23 mouse cellular contexts compared by ENCODE assay signal in the genomic region with DNA sequence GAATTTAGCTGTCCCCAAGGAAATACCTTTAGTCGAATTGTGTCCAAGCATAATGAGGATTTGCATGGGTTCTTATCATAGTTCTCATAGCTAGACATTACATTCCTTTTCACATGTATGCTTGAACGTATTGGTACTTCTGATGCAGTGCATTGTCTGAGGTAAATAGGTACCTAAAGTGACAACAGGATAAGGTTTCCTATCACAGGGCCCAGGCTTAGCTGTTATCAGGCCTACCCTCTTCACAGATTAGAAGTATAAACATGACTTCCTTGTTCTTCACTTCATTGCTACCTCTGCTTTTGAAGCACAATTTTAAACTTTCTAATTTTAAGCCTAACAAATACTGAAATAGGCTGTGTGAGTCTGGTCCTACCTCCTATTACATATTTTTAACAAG. TPM values are rescaled to one million over a fixed set of nuclear protein-coding genes. Genes with fewer than 3 reads are reported as not detected.
A peak's percentile ranks its signal among the peaks of the same experiment; 100 is the strongest.
DNase-seq lines count a peak whose midpoint lies in the region; ATAC-seq and TF ChIP-seq lines count a peak whose summit lies in the region.
"Had no signal": no experiment of that assay in that cellular context is flagged by ENCODE, and none has a peak within 500 bp of the region (broad histone marks: within the 10 kb centered on the region; RNA-seq: fewer than 3 reads in every experiment).

No protein-coding gene starts in this region.

- ATAC-seq in liver, embryonic 11.5 days (replicated peaks; ENCODE audit: low FRiP score): peak; percentile 54; the same call in 1 of the 2 replicates
- ATAC-seq in liver, postnatal 0 days: no peak
- peak; percentile 22; the same call in 1 of the 2 replicates for ATAC-seq in G1E (ENCODE audit: extremely low read depth, insufficient number of reproducible peaks, low FRiP score, poor library complexity, severe bottlenecking)
- peak; percentile 51; the same call in 1 of the 2 replicates for ATAC-seq in megakaryocyte-erythroid progenitor cell, adult 5-6 weeks (replicated peaks; ENCODE audit: low FRiP score, low TSS enrichment, poor library complexity, severe bottlenecking)
- ATAC-seq: activated CD4-positive, CD25-positive, alpha-beta regulatory T cell, adult 4 months; CD4-positive, CD25-positive, alpha-beta regulatory T cell, adult 4 months; forebrain, embryonic 13.5 days; forebrain, embryonic 15.5 days; forebrain, postnatal 0 days; Patski had no signal

- no peaks in the 10 kb centered on the region for H3K4me1 ChIP-seq in liver, embryonic 11.5 days (replicated peaks; ENCODE audit: control insufficient read depth, insufficient read depth, low read length)
- no peaks in the 10 kb centered on the region for H3K4me1 ChIP-seq in liver, postnatal 0 days (ENCODE audit: insufficient read depth)
- H3K4me1 ChIP-seq in G1E (ENCODE audit: insufficient read depth, low read depth, low read length): peaks cover 9% of the 10 kb centered on the region
- H3K4me1 ChIP-seq: embryonic facial prominence, embryonic 10.5 days; embryonic facial prominence, embryonic 12.5 days; forebrain, embryonic 13.5 days; forebrain, embryonic 15.5 days had no signal

- H3K27ac ChIP-seq in liver, embryonic 11.5 days (ENCODE audit: low read depth, low read length): no peak overlapping the region
- H3K27ac ChIP-seq in liver, postnatal 0 days (ENCODE audit: low read depth): no peak overlapping the region
- H3K27ac ChIP-seq: embryonic facial prominence, embryonic 10.5 days; embryonic facial prominence, embryonic 12.5 days; forebrain, embryonic 13.5 days; forebrain, embryonic 15.5 days had no signal

- H3K27me3 ChIP-seq in liver, embryonic 11.5 days (replicated peaks; ENCODE audit: control insufficient read depth, insufficient read depth, low read length): no peaks in the 10 kb centered on the region
- H3K27me3 ChIP-seq in liver, postnatal 0 days (ENCODE audit: insufficient read depth, low read length): no peaks in the 10 kb centered on the region
- no peaks in the 10 kb centered on the region for H3K27me3 ChIP-seq in G1E (ENCODE audit: insufficient read depth, low read length)
- H3K27me3 ChIP-seq: CH12.LX; embryonic facial prominence, embryonic 12.5 days; forebrain, embryonic 13.5 days; forebrain, embryonic 15.5 days; Patski had no signal

- no peaks in the 10 kb centered on the region for H3K9me3 ChIP-seq in liver, embryonic 11.5 days (ENCODE audit: control insufficient read depth, low read length)
- no peaks in the 10 kb centered on the region for H3K9me3 ChIP-seq in liver, postnatal 0 days (ENCODE audit: low read length)
- H3K9me3 ChIP-seq in G1E (replicated peaks): no peaks in the 10 kb centered on the region
- H3K9me3 ChIP-seq: embryonic facial prominence, embryonic 10.5 days; embryonic facial prominence, embryonic 12.5 days; forebrain, embryonic 13.5 days; forebrain, embryonic 15.5 days had no signal

- TF ChIP-seq CTCF in liver, postnatal 0 days (IDR thresholded peaks at IDR 0.05; ENCODE audit: low read depth): no peak
- TF ChIP-seq CTCF in G1E (IDR thresholded peaks at IDR 0.05; ENCODE audit: low read depth, low read length): no peak

- no peak for TF ChIP-seq EP300 in liver, postnatal 0 days (IDR thresholded peaks at IDR 0.05; ENCODE audit: low read depth)

- H3K4me2 ChIP-seq in liver, embryonic 11.5 days: no peak overlapping the region
- no peak overlapping the region for H3K4me2 ChIP-seq in liver, postnatal 0 days (ENCODE audit: low read depth, low read length)
- H3K4me2 ChIP-seq: embryonic facial prominence, embryonic 12.5 days; forebrain, embryonic 13.5 days; forebrain, embryonic 15.5 days had no signal

- WGBS in liver, embryonic 11.5 days: 61% methylated on average over 2 of the region's 2 CpGs
- WGBS in liver, postnatal 0 days (ENCODE audit: insufficient replicate concordance): 54% methylated on average over 2 of the region's 2 CpGs

- DNase-seq in liver, embryonic 11.5 days (ENCODE audit: low spot score): no peak
- no peak for DNase-seq in liver, postnatal 0 days
- DNase-seq in G1E (ENCODE audit: low spot score): no peak
- DNase-seq in gastrocnemius, postnatal 10 days: no peak
- DNase-seq: adrenal gland, adult 8-10 months; adrenal gland, postnatal 14 days; adrenal gland, postnatal 36 days; B cell, adult 2 months; cerebellum, adult 11-12 months; cerebellum, adult 2 months; cerebellum, adult 9-10 months; cerebellum, postnatal 10 days; cerebellum, postnatal 25 days; forebrain, postnatal 0 days had no signal

- H3K9ac ChIP-seq in liver, embryonic 11.5 days (ENCODE audit: low read depth, low read length): no peak overlapping the region
- no peak overlapping the region for H3K9ac ChIP-seq in liver, postnatal 0 days (replicated peaks)
- H3K9ac ChIP-seq: embryonic facial prominence, embryonic 12.5 days; forebrain, embryonic 13.5 days; forebrain, embryonic 15.5 days; forebrain, postnatal 0 days had no signal

- peaks cover 3% of the 10 kb centered on the region; the same call in 1 of the 2 replicates for H3K36me3 ChIP-seq in liver, embryonic 11.5 days (ENCODE audit: control insufficient read depth, insufficient read depth, low read length)
- H3K36me3 ChIP-seq in liver, postnatal 0 days (replicated peaks; ENCODE audit: insufficient read depth, low read length): peaks cover 30% of the 10 kb centered on the region; the same call in 1 of the 2 replicates
- H3K36me3 ChIP-seq in G1E (replicated peaks): peaks cover 75% of the 10 kb centered on the region
- H3K36me3 ChIP-seq: forebrain, embryonic 15.5 days had no signal

- no peak overlapping the region for H3K4me3 ChIP-seq in liver, embryonic 11.5 days (ENCODE audit: low read depth, low read length)
- no peak overlapping the region for H3K4me3 ChIP-seq in liver, postnatal 0 days (ENCODE audit: low read depth, low read length)
- no peak overlapping the region for H3K4me3 ChIP-seq in G1E (ENCODE audit: low read depth, low read length)
- H3K4me3 ChIP-seq: embryonic facial prominence, embryonic 10.5 days; embryonic facial prominence, embryonic 12.5 days; forebrain, embryonic 13.5 days; forebrain, embryonic 15.5 days had no signal

RNA-seq across cellular contexts. Expression of gene Lyrm1, which starts 50.1 kb away (rescaled TPM):
- polyA plus RNA-seq in liver, embryonic 11.5 days (2014; fragmentation: Nextera tagmentation; extraction: Ambion mirVana): 4.6 and 6.5 TPM in 2 replicates
- polyA plus RNA-seq in liver, postnatal 0 days (2015; fragmentation: Nextera tagmentation; extraction: Ambion mirVana): 4.5 TPM in 2 replicates
- total RNA-seq in G1E (2014; fragmentation: Nextera tagmentation) (2.4 and 2.5 TPM in 2 replicates), G1E (2017) (5.7 and 6.0 TPM in 2 replicates)
- 0.91 and 1.2 TPM in 2 replicates for polyA plus RNA-seq in G1E (2012)
- total RNA-seq in megakaryocyte-erythroid progenitor cell, adult 5-6 weeks (2014; fragmentation: Nextera tagmentation): 3.0 and 5.2 TPM in 2 replicates
- 1.8 TPM in 1 of 2 replicates, not detected in the other for total RNA-seq in megakaryocyte-erythroid progenitor cell, adult 5-6 weeks (2017)
- 1 to 10 TPM; 9.2 to 9.9 TPM for total RNA-seq in gastrocnemius, postnatal 10 days (2021)

RNA-seq across cellular contexts. Expression of gene Dcun1d3, which starts 50.6 kb away (rescaled TPM):
- polyA plus RNA-seq in liver, embryonic 11.5 days (2014; fragmentation: Nextera tagmentation; extraction: Ambion mirVana): 3.1 and 3.4 TPM in 2 replicates
- polyA plus RNA-seq in liver, postnatal 0 days (2015; fragmentation: Nextera tagmentation; extraction: Ambion mirVana): 3.4 and 3.8 TPM in 2 replicates
- 8.9 and 9.4 TPM in 2 replicates for total RNA-seq in G1E (2014; fragmentation: Nextera tagmentation)
- 10.2 and 10.8 TPM in 2 replicates for total RNA-seq in G1E (2017)
- 4.4 and 8.9 TPM in 2 replicates for polyA plus RNA-seq in G1E (2012)
- 0.94 and 2.5 TPM in 2 replicates for total RNA-seq in megakaryocyte-erythroid progenitor cell, adult 5-6 weeks (2014; fragmentation: Nextera tagmentation)
- 2.2 and 4.7 TPM in 2 replicates for total RNA-seq in megakaryocyte-erythroid progenitor cell, adult 5-6 weeks (2017)
- 10 to 100 TPM; 12.0 to 14.6 TPM for total RNA-seq in gastrocnemius, postnatal 10 days (2021)

RNA-seq across cellular contexts. Expression of gene Eri2, which starts 51.7 kb away (rescaled TPM):
- 22.6 and 24.5 TPM in 2 replicates for polyA plus RNA-seq in liver, embryonic 11.5 days (2014; fragmentation: Nextera tagmentation; extraction: Ambion mirVana)
- 5.2 and 6.5 TPM in 2 replicates for polyA plus RNA-seq in liver, postnatal 0 days (2015; fragmentation: Nextera tagmentation; extraction: Ambion mirVana)
- total RNA-seq in G1E (2014; fragmentation: Nextera tagmentation): 49.1 and 65.5 TPM in 2 replicates
- total RNA-seq in G1E (2017): 32.4 and 37.4 TPM in 2 replicates
- 1.2 and 1.7 TPM in 2 replicates for polyA plus RNA-seq in G1E (2012)
- 23.0 and 32.7 TPM in 2 replicates for total RNA-seq in megakaryocyte-erythroid progenitor cell, adult 5-6 weeks (2014; fragmentation: Nextera tagmentation)
- 19.5 and 20.3 TPM in 2 replicates for total RNA-seq in megakaryocyte-erythroid progenitor cell, adult 5-6 weeks (2017)
- total RNA-seq in gastrocnemius, postnatal 10 days (2021): 1 to 10 TPM; 3.1 to 3.2 TPM

RNA-seq across cellular contexts. Expression of gene Rexo5, which starts 51.7 kb away (rescaled TPM):
- polyA plus RNA-seq in liver, embryonic 11.5 days (2014; fragmentation: Nextera tagmentation; extraction: Ambion mirVana): 16.3 and 19.2 TPM in 2 replicates
- polyA plus RNA-seq in liver, postnatal 0 days (2015; fragmentation: Nextera tagmentation; extraction: Ambion mirVana): 3.1 and 5.1 TPM in 2 replicates
- total RNA-seq in G1E (2014; fragmentation: Nextera tagmentation): 64.3 and 76.8 TPM in 2 replicates
- total RNA-seq in G1E (2017): 42.8 and 58.4 TPM in 2 replicates
- polyA plus RNA-seq in G1E (2012): 2.5 and 3.5 TPM in 2 replicates
- 68.4 and 72.0 TPM in 2 replicates for total RNA-seq in megakaryocyte-erythroid progenitor cell, adult 5-6 weeks (2014; fragmentation: Nextera tagmentation)
- total RNA-seq in megakaryocyte-erythroid progenitor cell, adult 5-6 weeks (2017): 44.8 and 45.8 TPM in 2 replicates
- 1 to 10 TPM; 1.9 to 2.9 TPM for total RNA-seq in gastrocnemius, postnatal 10 days (2021)

Comparison
In these comparisons a context has a peak if more than half of its experiments do, and no peak if none do; other contexts are left out.
1. RNA of gene Eri2, which starts 51.7 kb away (total RNA-seq): 32.4 to 65.5 TPM in G1E and 19.5 to 32.7 TPM in megakaryocyte-erythroid progenitor cell, adult 5-6 weeks; 3.1 to 3.2 TPM in gastrocnemius, postnatal 10 days; every median in the first group is over 4 times any median in the second.